ENCODE assay signal across 13 mouse cellular contexts in genomic region chr9:7221024-7221423, GRCm38 (mm10). TPM values are rescaled to one million over a fixed set of nuclear protein-coding genes. Genes with fewer than 3 reads are reported as not detected.
DNase-seq lines count a peak whose midpoint lies in the region; ATAC-seq and TF ChIP-seq lines count a peak whose summit lies in the region.
"Had no signal": no experiment of that assay in that cellular context is flagged by ENCODE, and none has a peak within 500 bp of the region (broad histone marks: within the 10 kb centered on the region; RNA-seq: fewer than 3 reads in every experiment).

No protein-coding gene starts in this region.

- 92% methylated on average over 5 of the region's 5 CpGs for WGBS in kidney, embryonic 16.5 days

- no peak overlapping the region for H3K9ac ChIP-seq in kidney, embryonic 16.5 days (replicated peaks; ENCODE audit: low read length)

- H3K27me3 ChIP-seq in kidney, embryonic 16.5 days (ENCODE audit: insufficient read depth, low read length) = no peaks in the 10 kb centered on the region
- H3K27me3 ChIP-seq in Patski = no peaks in the 10 kb centered on the region

- no peak for ATAC-seq in kidney, embryonic 16.5 days (ENCODE audit: low FRiP score, low TSS enrichment)
- no peak for ATAC-seq in Patski
- ATAC-seq: hindbrain, postnatal 0 days had no signal

- POLR2A ChIA-PET in Patski (lab: Charles Lee) = no interaction called here

- peak; percentile 4 for DNase-seq in kidney, postnatal 10 days
- DNase-seq in 3T3-L1 (ENCODE audit: low read depth, low spot score) (peak; percentile 21), Patski (ENCODE audit: low read depth, low spot score) (no peak)
- DNase-seq in lung, postnatal 4 days = peak; percentile 23 to 27
- DNase-seq in cerebellum, adult 11-12 months = no peak
- no peak for DNase-seq in left cerebral cortex, adult 11 months (ENCODE audit: low spot score)
- DNase-seq in adrenal gland, postnatal 4 days (ENCODE audit: low spot score in 2 of 2) = no peak
- DNase-seq: adrenal gland, postnatal 14 days; layer of hippocampus, postnatal 36 days had no signal

- in situ Hi-C loops in Patski (cut with MboI; ENCODE audit: low pct_unique_long_range_greater_than_20kb) = loop anchor here (25.0 kb wide), 1 partner anchor 666 kb away; no protein-coding TSS in a partner anchor

- no peaks in the 10 kb centered on the region for H3K9me3 ChIP-seq in kidney, embryonic 16.5 days (ENCODE audit: low read length)
- H3K9me3 ChIP-seq: midbrain, embryonic 10.5 days had no signal

- H3K4me3 ChIP-seq in kidney, embryonic 16.5 days (ENCODE audit: low read length) = no peak overlapping the region
- H3K4me3 ChIP-seq: midbrain, embryonic 10.5 days had no signal

- no peak overlapping the region for H3K27ac ChIP-seq in kidney, embryonic 16.5 days (ENCODE audit: low read length)
- H3K27ac ChIP-seq: hindbrain, postnatal 0 days; midbrain, embryonic 10.5 days had no signal

- peak; percentile 48 for TF ChIP-seq CTCF in Patski (IDR thresholded peaks at IDR 0.05)

- peaks cover 3% of the 10 kb centered on the region; the same call in 1 of the 2 replicates for H3K36me3 ChIP-seq in kidney, embryonic 16.5 days (ENCODE audit: insufficient read depth, low read length)

- H3K4me2 ChIP-seq in kidney, embryonic 16.5 days (replicated peaks; ENCODE audit: low read depth, low read length) = no peak overlapping the region

- no peaks in the 10 kb centered on the region for H3K4me1 ChIP-seq in kidney, embryonic 16.5 days (ENCODE audit: insufficient read depth, low read length)
- H3K4me1 ChIP-seq: midbrain, embryonic 10.5 days had no signal

- CTCF ChIA-PET in Patski (lab: Charles Lee) = interaction anchor here (1.9 kb wide), 1 partner anchor 374 kb away, joined by 5 read pairs; no protein-coding TSS in a partner anchor

RNA-seq across cellular contexts. Expression of gene Dcun1d5, which starts 36.7 kb away (rescaled TPM):
- 110 and 111 TPM in 2 replicates for polyA plus RNA-seq in kidney, embryonic 16.5 days (2015; fragmentation: Nextera tagmentation; extraction: Ambion mirVana)
- 94.0 TPM for polyA plus RNA-seq in Patski (2021)
- total RNA-seq in adrenal gland, postnatal 4 days (2021) = 10 to 100 TPM; 87.6 to 96.6 TPM

RNA-seq across cellular contexts. Expression of gene Dync2h1, which starts 36.8 kb away (rescaled TPM):
- polyA plus RNA-seq in kidney, embryonic 16.5 days (2015; fragmentation: Nextera tagmentation; extraction: Ambion mirVana) = 20.2 and 24.6 TPM in 2 replicates
- polyA plus RNA-seq in Patski (2021) = 12.6 TPM
- 10 to 100 TPM; 16.2 to 19.2 TPM for total RNA-seq in adrenal gland, postnatal 4 days (2021)

RNA-seq across cellular contexts. Expression of gene Mmp13, which starts 51.3 kb away (rescaled TPM):
- 0.30 and 0.34 TPM in 2 replicates for polyA plus RNA-seq in kidney, embryonic 16.5 days (2015; fragmentation: Nextera tagmentation; extraction: Ambion mirVana)
- polyA plus RNA-seq in Patski (2021) = 0.56 TPM
- under 1 TPM; 0.11 to 0.37 TPM for total RNA-seq in adrenal gland, postnatal 4 days (2021)
- total RNA-seq: ES-E14; layer of hippocampus, postnatal 36 days had no signal
- polyA plus RNA-seq: midbrain, embryonic 10.5 days had no signal

Comparison
In these comparisons a context has a peak if more than half of its experiments do, and no peak if none do; other contexts are left out.
1. DNase-seq: peak in kidney, postnatal 10 days (single experiment), 3T3-L1 (single experiment) and lung, postnatal 4 days (2 of 2); none in Patski (single experiment), cerebellum, adult 11-12 months (single experiment), left cerebral cortex, adult 11 months (single experiment) and adrenal gland, postnatal 4 days (0 of 2).